Mouse (Mus musculus) left cerebral cortex, adult 18-20 months (tissue): ENCODE results near the gene Slc11a2. TPM values are rescaled to one million over a fixed set of nuclear protein-coding genes. Genes with fewer than 3 reads are reported as not detected.

Experiments
- DNase-seq, 2 experiments: peaks; one replicate each; pipeline ENCODE4 v3.0.0; 2021 to 2022; ENCODE audit warnings: low spot score in 2 of 2, mixed read lengths in 1 of 2
- long read RNA-seq, 2 experiments: library from polyadenylated mRNA; stranded (forward); transcript quantifications; one replicate each; pipeline ENCODE4 v2.0.0; 2021
- total RNA-seq, 2 experiments: library from RNA; stranded (reverse); gene quantifications; 2 replicates each; pipeline ENCODE4 v1.2.3; 2021

Gene Slc11a2
- 10 to 100 TPM; 49.0 to 61.6 TPM for total RNA-seq
- long read RNA-seq, experiment 1, full-length matches to known transcripts, result 19 of 49 reads
- long read RNA-seq, experiment 1, partial matches to known transcripts, result 10 of 49 reads
- long read RNA-seq, experiment 1, other reads (novel, unspliced or antisense), result 20 of 49 reads
- long read RNA-seq, experiment 2, full-length matches to known transcripts, result 7 of 19 reads
- long read RNA-seq, experiment 2, partial matches to known transcripts, result 3 of 19 reads
- long read RNA-seq, experiment 2, other reads (novel, unspliced or antisense), result 9 of 19 reads

- no peak for DNase-seq
Observed at GRCm38 (mm10) chr15:100424396-100425122, at the start of gene Slc11a2. Gene Slc11a2 (minus strand): TSS chr15:100425072.

GRCm38 (mm10) chr15:100473926-100474503, 49.1 kb upstream of the Slc11a2 start:
- no peak for DNase-seq

GRCm38 (mm10) chr15:100470037-100470436, 45.2 kb upstream of the Slc11a2 start:
- DNase-seq, result no peak

GRCm38 (mm10) chr15:100469189-100469545, 44.3 kb upstream of the Slc11a2 start:
- DNase-seq, result no peak

GRCm38 (mm10) chr15:100468295-100469188, 43.7 kb upstream of the Slc11a2 start, which contains the start of gene Letmd1:
Gene Letmd1 (plus strand): TSS chr15:100469023.
- DNase-seq, result peak; percentile 88 to 92

GRCm38 (mm10) chr15:100467738-100468137, 42.9 kb upstream of the Slc11a2 start:
- DNase-seq, result no peak

GRCm38 (mm10) chr15:100465432-100465831, 40.6 kb upstream of the Slc11a2 start:
- no peak for DNase-seq

- DNase-seq, result peak; percentile 71 to 77
Observed at GRCm38 (mm10) chr15:100463712-100464111, 38.8 kb upstream of the Slc11a2 start.

- DNase-seq, result no peak
Observed at GRCm38 (mm10) chr15:100462086-100462485, 37.2 kb upstream of the Slc11a2 start.

- DNase-seq, result no peak
Observed at GRCm38 (mm10) chr15:100461646-100462045, 36.8 kb upstream of the Slc11a2 start.

GRCm38 (mm10) chr15:100460942-100461341, 36.1 kb upstream of the Slc11a2 start:
- no peak for DNase-seq

GRCm38 (mm10) chr15:100458055-100458454, 33.2 kb upstream of the Slc11a2 start:
- DNase-seq, result peak; percentile 56 to 65

- DNase-seq, result peak; percentile 72 to 82
Observed at GRCm38 (mm10) chr15:100457340-100457739, 32.5 kb upstream of the Slc11a2 start.

GRCm38 (mm10) chr15:100456356-100456991, 31.6 kb upstream of the Slc11a2 start:
- DNase-seq, result no peak

- no peak for DNase-seq
Observed at GRCm38 (mm10) chr15:100452486-100452885, 27.6 kb upstream of the Slc11a2 start.

- DNase-seq, result peak; percentile 50 to 53
Observed at GRCm38 (mm10) chr15:100451245-100451644, 26.4 kb upstream of the Slc11a2 start.

GRCm38 (mm10) chr15:100449495-100449894, 24.6 kb upstream of the Slc11a2 start:
- no peak for DNase-seq

GRCm38 (mm10) chr15:100448572-100448971, 23.7 kb upstream of the Slc11a2 start:
- no peak for DNase-seq

GRCm38 (mm10) chr15:100446887-100447286, 22.0 kb upstream of the Slc11a2 start:
- DNase-seq, result no peak

GRCm38 (mm10) chr15:100443126-100443922, 18.5 kb upstream of the Slc11a2 start:
- DNase-seq, result peak; percentile 78 to 84
